Mouse (Mus musculus) neural tube, embryonic 15.5 days (tissue): ENCODE measurements at regions not wholly inside any gene's neighbourhood (a gene's known extent, or its start where the extent isn't known, plus 50 kb on each side); places are given as distances from the start of the nearest gene placed in this dataset.

Experiments used
- ATAC-seq: fragments of 200-750 bp; cut with Nextera tagmentation; 2 replicates; pipeline ENCODE4 v1.8.0; 2017; ENCODE audit warnings: mild to moderate bottlenecking, moderate TSS enrichment, moderate library complexity; ENCODE audit not compliant: low FRiP score
- H3K27ac ChIP-seq: fragments of 300-500 bp; sonication (generic); replicated peaks from 2 replicates; pipeline ENCODE4 v1.5.1; 2015; ENCODE audit warnings: mild to moderate bottlenecking, inconsistent platforms
- H3K27me3 ChIP-seq: fragments of 300-500 bp; sonication (generic); replicated peaks from 2 replicates; pipeline ENCODE4 v1.6.1; 2015; ENCODE audit warnings: inconsistent platforms
- H3K36me3 ChIP-seq: fragments of 300-500 bp; sonication (generic); 2 replicates; pipeline ENCODE4 v1.6.1; 2015; ENCODE audit warnings: inconsistent platforms
- H3K4me1 ChIP-seq: fragments of 300-500 bp; sonication (generic); 2 replicates; pipeline ENCODE4 v1.6.1; 2015; ENCODE audit warnings: inconsistent platforms
- H3K4me2 ChIP-seq: fragments of 300-500 bp; sonication (generic); 2 replicates; pipeline ENCODE4 v1.6.1; 2015; ENCODE audit warnings: inconsistent platforms, mild to moderate bottlenecking, moderate library complexity
- H3K4me3 ChIP-seq: fragments of 300-500 bp; sonication (generic); replicated peaks from 2 replicates; pipeline ENCODE4 v1.5.1; 2015; ENCODE audit warnings: mild to moderate bottlenecking, inconsistent platforms
- H3K9ac ChIP-seq: fragments of 300-500 bp; sonication (generic); replicated peaks from 2 replicates; pipeline ENCODE4 v1.6.1; 2015; ENCODE audit warnings: mild to moderate bottlenecking, inconsistent platforms
- H3K9me3 ChIP-seq: fragments of 300-500 bp; sonication (generic); replicated peaks from 2 replicates; pipeline ENCODE4 v1.6.1; 2016; ENCODE audit warnings: inconsistent platforms
- WGBS: fragments of 180-500 bp; shearing (Covaris S2); methylation state at CpG from one replicate; pipeline ENCODE4 v1.1.7; 2015; ENCODE audit warnings: mixed read lengths; 5-methylcytosine and 5-hydroxymethylcytosine counted together

GRCm38 (mm10) chr14:56313969-56314368, 50.9 kb upstream of the Atp12a start:
- H3K36me3 ChIP-seq = no peaks in the 10 kb centered on the region
- no peak overlapping the region for H3K4me2 ChIP-seq
- H3K27me3 ChIP-seq = no peaks in the 10 kb centered on the region
- WGBS = 65% methylated on average over 9 of the region's 9 CpGs
- no peak overlapping the region for H3K9ac ChIP-seq
- no peaks in the 10 kb centered on the region for H3K4me1 ChIP-seq
- H3K4me3 ChIP-seq = no peak overlapping the region
- peak; percentile 31; the same call in 1 of the 2 replicates for ATAC-seq
- H3K27ac ChIP-seq = no peak overlapping the region
- H3K9me3 ChIP-seq = no peaks in the 10 kb centered on the region

- no peaks in the 10 kb centered on the region for H3K4me1 ChIP-seq
- no peak for ATAC-seq
- H3K27me3 ChIP-seq = no peaks in the 10 kb centered on the region
- no peak overlapping the region for H3K9ac ChIP-seq
- H3K4me3 ChIP-seq = no peak overlapping the region
- WGBS = 36% methylated on average over 7 of the region's 7 CpGs
- H3K4me2 ChIP-seq = no peak overlapping the region; the same call in 1 of the 2 replicates
- no peak overlapping the region for H3K27ac ChIP-seq
- H3K36me3 ChIP-seq = no peaks in the 10 kb centered on the region
- H3K9me3 ChIP-seq = no peaks in the 10 kb centered on the region
Measured at GRCm38 (mm10) chr14:56314459-56314858, 50.4 kb upstream of the Atp12a start.
